In genomic region chr4:41760911-41761310, GRCm38 (mm10) we compare ENCODE assay signal across 10 mouse cellular contexts. TPM values are rescaled to one million over a fixed set of nuclear protein-coding genes. Genes with fewer than 3 reads are reported as not detected.
DNase-seq lines count a peak whose midpoint lies in the region; ATAC-seq and TF ChIP-seq lines count a peak whose summit lies in the region.
"Had no signal": no experiment of that assay in that cellular context is flagged by ENCODE, and none has a peak within 500 bp of the region (broad histone marks: within the 10 kb centered on the region; RNA-seq: fewer than 3 reads in every experiment).

No protein-coding gene starts in this region.

- TF ChIP-seq POLR2A in cerebellum, adult 2 months (IDR thresholded peaks at IDR 0.05; ENCODE audit: borderline replicate concordance, insufficient read depth, low read length), result no peak

- 0 out of 2 replicates have a peak, but pooled peaks cover 6% of the 10 kb centered on the region for H3K36me3 ChIP-seq in lung, embryonic 15.5 days
- H3K36me3 ChIP-seq in limb, embryonic 11.5 days (ENCODE audit: control insufficient read depth, insufficient read depth, low read length), result peaks cover 2% of the 10 kb centered on the region; the same call in 1 of the 2 replicates
- peaks cover 7% of the 10 kb centered on the region; the same call in 1 of the 2 replicates for H3K36me3 ChIP-seq in neural tube, embryonic 15.5 days

- H3K9ac ChIP-seq in lung, embryonic 15.5 days, result peak overlapping the region; percentile 51
- peak overlapping the region; percentile 62 for H3K9ac ChIP-seq in limb, embryonic 11.5 days (ENCODE audit: low read length)
- peak overlapping the region; percentile 14; the same call in 1 of the 2 replicates for H3K9ac ChIP-seq in neural tube, embryonic 15.5 days (replicated peaks)

- DNase-seq in cerebellum, adult 2 months, result no peak
- DNase-seq in cerebellum, adult 11-12 months, result no peak
- no peak for DNase-seq in lung, postnatal 36 days
- DNase-seq in limb, embryonic 11.5 days (ENCODE audit: low spot score), result no peak
- DNase-seq in adrenal gland, adult 2 months, result no peak
- no peak for DNase-seq in B cell, adult 2 months

- no peak for TF ChIP-seq CTCF in cerebellum, adult 2 months (IDR thresholded peaks at IDR 0.05; ENCODE audit: borderline replicate concordance, insufficient read depth, low read depth, low read length)

- H3K27ac ChIP-seq in cerebellum, adult 2 months (ENCODE audit: insufficient read depth, low read length), result peak overlapping the region; percentile 66
- H3K27ac ChIP-seq in lung, embryonic 15.5 days, result peak overlapping the region; percentile 90
- peak overlapping the region; percentile 97 for H3K27ac ChIP-seq in limb, embryonic 11.5 days (replicated peaks; ENCODE audit: low read depth, low read length)
- peak overlapping the region; percentile 37; the same call in 1 of the 2 replicates for H3K27ac ChIP-seq in neural tube, embryonic 15.5 days (replicated peaks)

- ATAC-seq in lung, embryonic 15.5 days (ENCODE audit: borderline replicate concordance, extremely low read depth, low FRiP score, low TSS enrichment), result peak; percentile 23; the same call in 1 of the 2 replicates
- peak; percentile 33; the same call in 1 of the 2 replicates for ATAC-seq in limb, embryonic 11.5 days (ENCODE audit: insufficient number of reproducible peaks, low FRiP score, low TSS enrichment, low read depth)
- no peak; the same call in 1 of the 2 replicates for ATAC-seq in neural tube, embryonic 15.5 days (ENCODE audit: low FRiP score)

- peaks cover 43% of the 10 kb centered on the region for H3K4me1 ChIP-seq in cerebellum, adult 2 months (ENCODE audit: control insufficient read depth, insufficient read depth, low read length)
- H3K4me1 ChIP-seq in lung, embryonic 15.5 days, result peaks cover 46% of the 10 kb centered on the region
- H3K4me1 ChIP-seq in limb, embryonic 11.5 days (ENCODE audit: control insufficient read depth, insufficient read depth, low read length), result peaks cover 31% of the 10 kb centered on the region
- peaks cover 43% of the 10 kb centered on the region for H3K4me1 ChIP-seq in neural tube, embryonic 15.5 days

- H3K4me2 ChIP-seq in lung, embryonic 15.5 days, result peak overlapping the region; percentile 64
- peak overlapping the region; percentile 90 for H3K4me2 ChIP-seq in limb, embryonic 11.5 days (ENCODE audit: low read depth, severe bottlenecking)
- peak overlapping the region; percentile 55 for H3K4me2 ChIP-seq in neural tube, embryonic 15.5 days

- WGBS in cerebellum, adult 2 months, result 53% methylated on average over 4 of the region's 4 CpGs
- WGBS in lung, embryonic 15.5 days, result 46% methylated on average over 4 of the region's 4 CpGs
- WGBS in limb, embryonic 11.5 days, result 67% methylated on average over 4 of the region's 4 CpGs
- WGBS in neural tube, embryonic 15.5 days, result 84% methylated on average over 4 of the region's 4 CpGs

- no peaks in the 10 kb centered on the region for H3K9me3 ChIP-seq in lung, embryonic 15.5 days
- H3K9me3 ChIP-seq in limb, embryonic 11.5 days (ENCODE audit: control insufficient read depth, low read length), result no peaks in the 10 kb centered on the region
- no peaks in the 10 kb centered on the region for H3K9me3 ChIP-seq in neural tube, embryonic 15.5 days (replicated peaks)

- H3K4me3 ChIP-seq in cerebellum, adult 2 months (replicated peaks; ENCODE audit: insufficient read depth, low read depth, low read length), result peak overlapping the region; percentile 56
- peak overlapping the region; percentile 49 for H3K4me3 ChIP-seq in lung, embryonic 15.5 days
- peak overlapping the region; percentile 48 for H3K4me3 ChIP-seq in limb, embryonic 11.5 days (ENCODE audit: low read depth, low read length)
- H3K4me3 ChIP-seq in neural tube, embryonic 15.5 days (replicated peaks), result peak overlapping the region; percentile 34

- H3K27me3 ChIP-seq in cerebellum, adult 2 months (ENCODE audit: control insufficient read depth, insufficient read depth, low read length), result no peaks in the 10 kb centered on the region
- H3K27me3 ChIP-seq in lung, embryonic 15.5 days, result no peaks in the 10 kb centered on the region
- H3K27me3 ChIP-seq in limb, embryonic 11.5 days (ENCODE audit: control insufficient read depth, insufficient read depth, low read length), result no peaks in the 10 kb centered on the region
- no peaks in the 10 kb centered on the region for H3K27me3 ChIP-seq in neural tube, embryonic 15.5 days (replicated peaks)

RNA-seq across cellular contexts. Expression of gene Sigmar1, which starts 5.0 kb away (rescaled TPM):
- polyA plus RNA-seq in cerebellum, adult 2 months (2012; rRNA removed), result 65.9 and 71.1 TPM in 2 replicates
- 75.5 and 80.2 TPM in 2 replicates for polyA plus RNA-seq in lung, embryonic 15.5 days (2015; fragmentation: Nextera tagmentation; extraction: Ambion mirVana)
- polyA plus RNA-seq in limb, embryonic 11.5 days (2014; fragmentation: Nextera tagmentation; extraction: Ambion mirVana), result 73.5 and 83.4 TPM in 2 replicates
- polyA plus RNA-seq in neural tube, embryonic 15.5 days (2015; fragmentation: Nextera tagmentation; extraction: Ambion mirVana), result 92.1 and 97.3 TPM in 2 replicates
- 10 to 100 TPM; 83.8 to 86.7 TPM for total RNA-seq in adrenal gland, adult 2 months (2021)
- polyA plus RNA-seq in adrenal gland, adult 2 months (2012; rRNA removed), result 139 and 145 TPM in 2 replicates

RNA-seq across cellular contexts. Expression of gene Galt, which starts 5.9 kb away (rescaled TPM):
- polyA plus RNA-seq in cerebellum, adult 2 months (2012; rRNA removed), result 196 and 206 TPM in 2 replicates
- polyA plus RNA-seq in lung, embryonic 15.5 days (2015; fragmentation: Nextera tagmentation; extraction: Ambion mirVana), result 29.2 and 30.8 TPM in 2 replicates
- polyA plus RNA-seq in limb, embryonic 11.5 days (2014; fragmentation: Nextera tagmentation; extraction: Ambion mirVana), result 40.6 and 42.6 TPM in 2 replicates
- polyA plus RNA-seq in neural tube, embryonic 15.5 days (2015; fragmentation: Nextera tagmentation; extraction: Ambion mirVana), result 48.4 and 54.8 TPM in 2 replicates
- total RNA-seq in adrenal gland, adult 2 months (2021), result 10 to 100 TPM; 42.9 to 43.3 TPM
- polyA plus RNA-seq in adrenal gland, adult 2 months (2012; rRNA removed), result 113 and 117 TPM in 2 replicates

RNA-seq across cellular contexts. Expression of gene Ccl27a, which starts 13.1 kb away (rescaled TPM):
- 236 and 247 TPM in 2 replicates for polyA plus RNA-seq in cerebellum, adult 2 months (2012; rRNA removed)
- polyA plus RNA-seq in lung, embryonic 15.5 days (2015; fragmentation: Nextera tagmentation; extraction: Ambion mirVana), result 28.8 and 30.5 TPM in 2 replicates
- polyA plus RNA-seq in limb, embryonic 11.5 days (2014; fragmentation: Nextera tagmentation; extraction: Ambion mirVana), result 29.9 and 40.0 TPM in 2 replicates
- polyA plus RNA-seq in neural tube, embryonic 15.5 days (2015; fragmentation: Nextera tagmentation; extraction: Ambion mirVana), result 213 and 281 TPM in 2 replicates
- 10 to 100 TPM; 31.1 to 42.7 TPM for total RNA-seq in adrenal gland, adult 2 months (2021)
- 74.2 and 96.3 TPM in 2 replicates for polyA plus RNA-seq in adrenal gland, adult 2 months (2012; rRNA removed)

RNA-seq across cellular contexts. Expression of gene Arid3c, which starts 30.0 kb away (rescaled TPM):
- polyA plus RNA-seq in cerebellum, adult 2 months (2012; rRNA removed), result 0.16 and 0.18 TPM in 2 replicates
- polyA plus RNA-seq in lung, embryonic 15.5 days (2015; fragmentation: Nextera tagmentation; extraction: Ambion mirVana), result not detected in 2 replicates
- not detected in 2 replicates for polyA plus RNA-seq in limb, embryonic 11.5 days (2014; fragmentation: Nextera tagmentation; extraction: Ambion mirVana)
- polyA plus RNA-seq in neural tube, embryonic 15.5 days (2015; fragmentation: Nextera tagmentation; extraction: Ambion mirVana), result 1.1 and 1.6 TPM in 2 replicates
- not detected for total RNA-seq in adrenal gland, adult 2 months (2021)
- not detected in 2 replicates for polyA plus RNA-seq in adrenal gland, adult 2 months (2012; rRNA removed)
- total RNA-seq: adrenal gland, adult 18-20 months had no signal
- polyA plus RNA-seq: gonadal fat pad, adult 2 months had no signal

RNA-seq across cellular contexts. Expression of gene Dctn3, which starts 37.9 kb away (rescaled TPM):
- polyA plus RNA-seq in cerebellum, adult 2 months (2012; rRNA removed), result 162 and 167 TPM in 2 replicates
- 133 and 136 TPM in 2 replicates for polyA plus RNA-seq in lung, embryonic 15.5 days (2015; fragmentation: Nextera tagmentation; extraction: Ambion mirVana)
- 94.3 and 104 TPM in 2 replicates for polyA plus RNA-seq in limb, embryonic 11.5 days (2014; fragmentation: Nextera tagmentation; extraction: Ambion mirVana)
- 271 and 320 TPM in 2 replicates for polyA plus RNA-seq in neural tube, embryonic 15.5 days (2015; fragmentation: Nextera tagmentation; extraction: Ambion mirVana)
- 100 to 1,000 TPM; 105 to 128 TPM for total RNA-seq in adrenal gland, adult 2 months (2021)
- 51.7 and 60.7 TPM in 2 replicates for polyA plus RNA-seq in adrenal gland, adult 2 months (2012; rRNA removed)

Comparison
In these comparisons a context has a peak if more than half of its experiments do, and no peak if none do; other contexts are left out.
1. H3K27ac ChIP-seq: peak in every context shown above with its lines; median percentile 97 in limb, embryonic 11.5 days; 90 in lung, embryonic 15.5 days; 66 in cerebellum, adult 2 months; 37 in neural tube, embryonic 15.5 days.